Mouse (Mus musculus): ENCODE data around the gene Eif2a. TPM values are rescaled to one million over a fixed set of nuclear protein-coding genes. Genes with fewer than 3 reads are reported as not detected.

Eif2a gene
- polyA plus RNA-seq, 1 experiment from 2014 or later = 65.1 TPM

DNA sequence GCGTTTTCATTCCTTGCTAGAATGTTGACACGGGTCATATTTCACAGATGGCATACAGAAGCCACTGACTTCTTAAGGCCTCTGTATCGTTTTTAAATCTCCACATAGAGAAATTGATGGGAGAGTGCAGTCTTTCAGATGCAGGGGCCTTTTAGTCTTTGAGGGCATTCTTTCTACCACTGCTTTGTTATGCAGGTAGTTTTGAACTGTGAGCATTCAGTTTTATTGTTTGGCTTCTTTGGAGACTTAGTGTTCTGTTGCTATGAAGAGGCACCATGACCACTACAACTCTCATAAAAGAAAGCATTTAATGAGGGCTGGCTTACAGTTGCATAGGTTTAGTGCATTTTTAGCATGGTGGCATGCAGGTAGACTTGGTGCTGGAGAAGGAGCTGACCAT, 11.0 kb downstream of the Eif2a start:
- DNase-seq (ENCODE audit: low spot score) (no peak), ATAC-seq (ENCODE audit: low FRiP score) (no peak)
- H3K27ac ChIP-seq (ENCODE audit: low read depth, low read length) = no peak overlapping the region
- H3K4me2 ChIP-seq (replicated peaks; ENCODE audit: low read depth, low read length) = no peak overlapping the region
- no peak overlapping the region for H3K4me3 ChIP-seq (ENCODE audit: low read depth, low read length)
- H3K36me3 ChIP-seq (ENCODE audit: control insufficient read depth, insufficient read depth, low read length) = peaks cover 5% of the 10 kb centered on the region
- H3K27me3 ChIP-seq (ENCODE audit: control insufficient read depth, insufficient read depth, low read length) = no peaks in the 10 kb centered on the region
- no peak overlapping the region for H3K9ac ChIP-seq (ENCODE audit: low read depth, low read length)
- H3K9me3 ChIP-seq (ENCODE audit: control insufficient read depth, low read length) = no peaks in the 10 kb centered on the region
- 96% methylated on average over 3 of the region's 3 CpGs for WGBS
- H3K4me1 ChIP-seq (replicated peaks; ENCODE audit: control insufficient read depth, insufficient read depth, low read length) = no peaks in the 10 kb centered on the region

DNA sequence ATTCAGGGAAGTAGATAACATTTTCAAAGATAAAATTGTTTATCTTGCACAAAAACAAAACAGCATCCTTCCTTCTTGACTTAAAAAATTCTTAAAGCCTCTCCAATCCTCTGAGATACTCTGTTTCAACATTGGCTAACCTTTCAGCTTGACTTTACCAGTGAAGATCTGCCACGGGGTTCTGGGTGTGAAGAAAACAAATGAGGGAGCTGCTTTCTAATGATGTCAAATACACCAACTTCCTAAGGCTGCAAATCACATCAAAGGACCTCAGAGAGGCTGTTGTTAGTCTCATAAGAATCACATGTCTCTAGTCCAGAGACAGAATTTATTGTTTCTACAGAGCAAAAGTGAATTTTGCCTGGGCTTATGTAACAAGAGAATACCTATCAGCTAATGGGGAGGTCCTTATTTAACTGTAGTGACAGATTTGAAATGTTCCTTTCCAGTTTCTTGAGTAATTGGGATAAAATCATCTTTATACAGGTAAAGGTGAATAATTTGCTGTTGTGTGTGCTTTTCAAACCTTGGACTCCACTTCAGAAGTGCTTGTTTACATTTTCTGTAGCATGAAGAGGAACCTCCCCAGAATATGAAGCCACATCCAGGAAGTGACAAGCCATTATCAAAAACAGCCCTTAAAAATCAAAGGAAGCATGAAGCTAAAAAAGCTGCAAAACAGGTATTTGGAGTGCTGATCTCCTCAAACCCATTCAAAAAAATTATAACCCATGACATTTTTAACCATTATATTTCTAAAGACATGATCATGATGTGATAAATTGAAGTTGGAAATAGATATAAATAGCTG, 26.6 kb downstream of the Eif2a start:
- Histone ChIP-seq H3K27ac (ENCODE audit: low read depth, low read length) (no peak overlapping the region), H3K4me2 (replicated peaks; ENCODE audit: low read depth, low read length) (no peak overlapping the region), H3K9ac (ENCODE audit: low read depth, low read length) (no peak overlapping the region), H3K4me1 (replicated peaks; ENCODE audit: control insufficient read depth, insufficient read depth, low read length) (no peaks in the 10 kb centered on the region), H3K4me3 (ENCODE audit: low read depth, low read length) (no peak overlapping the region), H3K36me3 (ENCODE audit: control insufficient read depth, insufficient read depth, low read length) (peaks cover 3% of the 10 kb centered on the region; the same call in 1 of the 2 replicates), H3K9me3 (ENCODE audit: control insufficient read depth, low read length) (no peaks in the 10 kb centered on the region), H3K27me3 (ENCODE audit: control insufficient read depth, insufficient read depth, low read length) (no peaks in the 10 kb centered on the region)
- 89% methylated on average over 1 of the region's 1 CpGs for WGBS
- no peak for DNase-seq (ENCODE audit: low spot score)
- ATAC-seq (ENCODE audit: low FRiP score) = no peak

DNA sequence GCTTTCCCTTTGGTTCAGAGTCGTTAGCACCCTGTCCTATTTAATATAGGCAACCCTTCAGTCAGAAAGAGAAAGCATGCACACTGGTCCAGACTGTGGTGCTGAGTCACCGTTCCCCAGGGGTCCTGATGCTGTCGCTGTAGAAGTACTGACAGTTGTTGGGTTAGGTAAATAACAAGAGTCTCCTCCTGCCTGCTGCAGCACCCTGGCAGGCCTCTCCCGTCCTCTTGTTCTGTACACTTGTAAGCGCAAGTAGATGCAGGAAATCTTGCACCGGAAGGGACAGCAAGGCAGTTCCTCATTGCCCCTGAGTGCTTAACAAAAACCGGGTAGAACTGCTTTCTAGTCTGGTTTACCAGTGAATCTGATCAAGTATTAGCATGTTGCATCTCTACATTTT, 31.0 kb downstream of the Eif2a start:
- H3K4me3 ChIP-seq (ENCODE audit: low read depth, low read length) = no peak overlapping the region
- H3K9ac ChIP-seq (ENCODE audit: low read depth, low read length) = no peak overlapping the region
- ATAC-seq (ENCODE audit: low FRiP score) (no peak), DNase-seq (ENCODE audit: low spot score) (no peak)
- H3K4me2 ChIP-seq (replicated peaks; ENCODE audit: low read depth, low read length) = no peak overlapping the region
- H3K27ac ChIP-seq (ENCODE audit: low read depth, low read length) = no peak overlapping the region
- H3K4me1 ChIP-seq (replicated peaks; ENCODE audit: control insufficient read depth, insufficient read depth, low read length) = no peaks in the 10 kb centered on the region
- peaks cover 3% of the 10 kb centered on the region; the same call in 1 of the 2 replicates for H3K36me3 ChIP-seq (ENCODE audit: control insufficient read depth, insufficient read depth, low read length)
- H3K9me3 ChIP-seq (ENCODE audit: control insufficient read depth, low read length) = no peaks in the 10 kb centered on the region
- no peaks in the 10 kb centered on the region for H3K27me3 ChIP-seq (ENCODE audit: control insufficient read depth, insufficient read depth, low read length)
- WGBS = 80% methylated on average over 7 of the region's 7 CpGs

DNA sequence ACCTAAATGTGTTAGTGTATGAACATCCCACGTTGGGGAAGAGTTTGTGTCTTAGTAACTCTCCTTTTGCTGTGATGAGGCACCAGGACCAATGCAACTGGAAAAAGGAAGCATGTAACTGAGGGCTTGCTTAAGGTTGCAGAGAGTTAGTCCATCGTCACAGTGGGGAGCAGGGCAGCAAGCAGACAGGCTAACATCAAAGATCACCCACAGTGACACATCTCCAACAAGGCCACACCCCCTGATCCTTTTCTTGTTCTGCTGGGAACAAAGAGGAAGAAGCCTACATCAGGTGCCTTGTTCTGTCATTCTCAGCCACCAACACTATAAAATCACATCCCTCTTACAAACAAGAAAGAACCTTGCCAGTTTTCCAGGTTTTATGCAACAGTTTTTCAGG, 34.3 kb downstream of the Eif2a start:
- no peak overlapping the region for H3K9ac ChIP-seq (ENCODE audit: low read depth, low read length)
- DNase-seq (ENCODE audit: low spot score) = no peak
- no peak for ATAC-seq (ENCODE audit: low FRiP score)
- H3K9me3 ChIP-seq (ENCODE audit: control insufficient read depth, low read length) = no peaks in the 10 kb centered on the region
- peaks cover 3% of the 10 kb centered on the region; the same call in 1 of the 2 replicates for H3K36me3 ChIP-seq (ENCODE audit: control insufficient read depth, insufficient read depth, low read length)
- no peak overlapping the region for H3K27ac ChIP-seq (ENCODE audit: low read depth, low read length)
- no peak overlapping the region for H3K4me2 ChIP-seq (replicated peaks; ENCODE audit: low read depth, low read length)
- no peaks in the 10 kb centered on the region for H3K27me3 ChIP-seq (ENCODE audit: control insufficient read depth, insufficient read depth, low read length)
- H3K4me3 ChIP-seq (ENCODE audit: low read depth, low read length) = no peak overlapping the region
- H3K4me1 ChIP-seq (replicated peaks; ENCODE audit: control insufficient read depth, insufficient read depth, low read length) = no peaks in the 10 kb centered on the region
- 24% methylated on average over 2 of the region's 2 CpGs for WGBS

DNA sequence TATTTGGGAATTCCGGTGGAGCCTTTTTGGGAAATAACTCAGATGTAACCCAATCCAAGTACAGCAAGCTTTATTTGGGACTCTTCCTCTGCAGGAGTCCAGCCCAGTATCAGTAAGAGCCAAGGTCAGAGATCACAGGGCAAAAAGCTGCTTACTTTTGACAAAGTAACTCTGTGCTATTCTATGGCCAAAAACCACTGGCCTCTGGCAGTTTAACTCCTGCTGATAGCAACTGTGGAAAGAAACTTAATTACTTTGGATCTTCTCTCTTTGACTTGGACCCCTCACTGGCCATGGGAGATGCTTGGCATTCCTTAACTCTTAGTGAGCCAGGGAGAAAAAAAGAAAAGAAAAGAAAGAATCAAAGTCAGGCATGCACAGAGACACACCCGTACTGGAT, 35.8 kb downstream of the Eif2a start:
- no peak for DNase-seq (ENCODE audit: low spot score)
- peaks cover 3% of the 10 kb centered on the region; the same call in 1 of the 2 replicates for H3K36me3 ChIP-seq (ENCODE audit: control insufficient read depth, insufficient read depth, low read length)
- H3K27me3 ChIP-seq (ENCODE audit: control insufficient read depth, insufficient read depth, low read length) = no peaks in the 10 kb centered on the region
- H3K4me3 ChIP-seq (ENCODE audit: low read depth, low read length) = no peak overlapping the region
- no peak overlapping the region for H3K9ac ChIP-seq (ENCODE audit: low read depth, low read length)
- no peak overlapping the region for H3K4me2 ChIP-seq (replicated peaks; ENCODE audit: low read depth, low read length)
- no peak for ATAC-seq (ENCODE audit: low FRiP score)
- no peaks in the 10 kb centered on the region for H3K9me3 ChIP-seq (ENCODE audit: control insufficient read depth, low read length)
- no peak overlapping the region for H3K27ac ChIP-seq (ENCODE audit: low read depth, low read length)
- H3K4me1 ChIP-seq (replicated peaks; ENCODE audit: control insufficient read depth, insufficient read depth, low read length) = no peaks in the 10 kb centered on the region
- 21% methylated on average over 2 of the region's 2 CpGs for WGBS

DNA sequence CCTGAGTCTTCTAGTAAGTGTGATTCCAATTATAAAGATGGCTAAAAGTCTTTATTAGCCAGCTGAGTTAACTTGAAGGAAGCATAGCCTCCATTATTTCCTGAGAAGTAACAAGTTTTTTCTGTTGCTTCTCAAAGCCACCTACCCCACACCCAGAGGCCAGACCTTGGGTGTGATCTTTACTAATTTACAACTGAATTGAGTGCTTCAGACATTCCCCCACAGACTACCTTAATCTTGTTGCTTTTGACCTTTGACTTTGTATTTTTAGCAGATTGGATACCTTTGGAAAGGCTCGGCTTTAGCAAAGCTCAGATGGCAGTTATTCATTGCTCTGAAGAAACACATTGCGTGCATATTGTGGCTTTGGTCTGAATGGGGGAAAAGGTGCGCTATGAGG, 45.2 kb downstream of the Eif2a start:
- no peaks in the 10 kb centered on the region for H3K9me3 ChIP-seq (ENCODE audit: control insufficient read depth, low read length)
- H3K4me3 ChIP-seq (ENCODE audit: low read depth, low read length) = no peak overlapping the region
- no peak overlapping the region for H3K27ac ChIP-seq (ENCODE audit: low read depth, low read length)
- ATAC-seq (ENCODE audit: low FRiP score) (no peak), DNase-seq (ENCODE audit: low spot score) (no peak)
- H3K36me3 ChIP-seq (ENCODE audit: control insufficient read depth, insufficient read depth, low read length) = no peaks in the 10 kb centered on the region
- H3K4me2 ChIP-seq (replicated peaks; ENCODE audit: low read depth, low read length) = no peak overlapping the region
- H3K4me1 ChIP-seq (replicated peaks; ENCODE audit: control insufficient read depth, insufficient read depth, low read length) = no peaks in the 10 kb centered on the region
- H3K27me3 ChIP-seq (ENCODE audit: control insufficient read depth, insufficient read depth, low read length) = no peaks in the 10 kb centered on the region
- no peak overlapping the region for H3K9ac ChIP-seq (ENCODE audit: low read depth, low read length)
- 88% methylated on average over 3 of the region's 3 CpGs for WGBS

DNA sequence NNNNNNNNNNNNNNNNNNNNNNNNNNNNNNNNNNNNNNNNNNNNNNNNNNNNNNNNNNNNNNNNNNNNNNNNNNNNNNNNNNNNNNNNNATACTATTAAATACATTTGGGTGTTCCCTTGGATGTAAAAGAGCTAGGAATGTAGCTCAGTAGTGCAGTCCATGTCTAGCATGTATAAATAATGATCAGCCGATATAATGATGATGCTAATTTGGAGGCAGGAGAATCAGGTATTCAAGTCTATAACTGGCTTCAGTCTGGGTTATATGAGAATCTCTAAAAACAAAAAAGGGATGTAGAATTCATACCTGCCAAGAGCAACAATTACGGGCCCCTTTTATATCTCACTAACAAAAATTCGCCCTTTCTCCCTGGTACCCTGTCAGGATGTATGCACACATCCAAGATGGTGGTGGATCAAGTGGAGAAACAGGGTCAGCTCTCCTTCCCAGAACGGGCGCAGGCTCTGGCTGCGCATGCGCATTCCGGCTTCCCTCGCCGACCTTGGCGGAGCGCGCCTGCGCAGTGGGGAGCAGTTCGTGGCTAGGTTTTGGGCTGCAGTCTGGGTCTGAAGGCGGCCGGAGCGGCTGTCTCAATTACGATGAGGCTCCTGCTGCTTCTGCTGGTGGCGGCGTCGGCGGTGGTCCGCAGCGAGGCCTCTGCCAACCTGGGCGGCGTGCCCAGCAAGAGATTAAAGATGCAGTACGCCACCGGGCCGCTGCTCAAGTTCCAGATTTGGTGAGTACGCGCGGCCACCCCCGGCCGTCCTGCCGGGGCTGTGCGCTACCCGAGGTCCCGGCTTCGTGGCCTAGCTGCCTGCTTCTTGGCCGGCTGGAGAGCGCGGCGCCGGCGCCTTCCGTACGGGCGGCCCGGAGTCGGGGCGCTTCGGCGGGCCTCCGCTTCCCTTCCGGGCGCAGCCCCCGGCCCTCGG, 50.8 kb downstream of the Eif2a start, which contains the start of gene Selenot:
Gene Selenot (plus strand): TSS at position 500 of the 930 bp plus-strand sequence.
- Histone ChIP-seq H3K27me3 (ENCODE audit: control insufficient read depth, insufficient read depth, low read length) (no peaks in the 10 kb centered on the region), H3K27ac (ENCODE audit: low read depth, low read length) (peak within 1 kb of the TSS; percentile 99), H3K36me3 (ENCODE audit: control insufficient read depth, insufficient read depth, low read length) (no peaks in the 10 kb centered on the region), H3K4me3 (ENCODE audit: low read depth, low read length) (peak within 1 kb of the TSS; percentile 94), H3K4me2 (replicated peaks; ENCODE audit: low read depth, low read length) (peak within 1 kb of the TSS; percentile 45), H3K9ac (ENCODE audit: low read depth, low read length) (peak within 1 kb of the TSS; percentile 99), H3K9me3 (ENCODE audit: control insufficient read depth, low read length) (no peaks in the 10 kb centered on the region), H3K4me1 (replicated peaks; ENCODE audit: control insufficient read depth, insufficient read depth, low read length) (no peaks in the 10 kb centered on the region)
- 3% methylated on average over 31 of the region's 59 CpGs for WGBS
- ATAC-seq (ENCODE audit: low FRiP score) (peak; percentile 94), DNase-seq (ENCODE audit: low spot score) (peak; percentile 99)

DNA sequence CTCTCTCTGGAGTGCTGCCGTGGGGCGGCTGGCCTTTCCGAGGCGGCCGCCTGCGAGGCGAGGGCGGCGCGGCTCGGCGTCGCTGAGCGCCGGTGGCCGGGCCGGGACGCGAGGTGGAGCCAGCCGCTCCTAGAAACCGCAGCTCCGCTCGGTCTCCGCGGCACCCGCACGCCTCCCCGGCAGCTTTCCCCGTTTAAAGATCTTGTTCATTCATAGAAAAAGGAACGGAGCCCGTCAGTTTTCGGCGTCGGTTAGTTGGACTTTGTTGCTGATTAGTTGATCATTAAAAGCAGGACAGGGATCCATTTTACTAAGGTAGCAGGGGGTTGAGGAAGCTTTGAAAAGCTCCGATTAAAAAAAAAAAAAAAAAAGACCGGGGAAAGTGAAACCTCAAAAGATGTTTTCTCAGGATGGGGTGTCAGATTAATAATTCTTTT, 51.5 kb downstream of the Eif2a start:
- Histone ChIP-seq H3K27ac (ENCODE audit: low read depth, low read length) (peak overlapping the region; percentile 99), H3K9ac (ENCODE audit: low read depth, low read length) (peak overlapping the region; percentile 99)

More for the DNA sequence above, 51.5 kb downstream of the Eif2a start:
- DNase-seq (ENCODE audit: low spot score) (peak; percentile 73), ATAC-seq (ENCODE audit: low FRiP score) (peak; percentile 71)
- H3K4me3 ChIP-seq (ENCODE audit: low read depth, low read length) = peak overlapping the region; percentile 94
- no peaks in the 10 kb centered on the region for H3K4me1 ChIP-seq (replicated peaks; ENCODE audit: control insufficient read depth, insufficient read depth, low read length)
- peak overlapping the region; percentile 45 for H3K4me2 ChIP-seq (replicated peaks; ENCODE audit: low read depth, low read length)
- no peaks in the 10 kb centered on the region for H3K9me3 ChIP-seq (ENCODE audit: control insufficient read depth, low read length)
- no peaks in the 10 kb centered on the region for H3K36me3 ChIP-seq (ENCODE audit: control insufficient read depth, insufficient read depth, low read length)
- WGBS = under 1% methylated on average over 24 of the region's 36 CpGs
- H3K27me3 ChIP-seq (ENCODE audit: control insufficient read depth, insufficient read depth, low read length) = no peaks in the 10 kb centered on the region
